Mouse (Mus musculus) midbrain, embryonic 16.5 days (tissue): ENCODE measurements around the gene Gna15. TPM values are rescaled to one million over a fixed set of nuclear protein-coding genes. Genes with fewer than 3 reads are reported as not detected.

Experiments used
- ATAC-seq: fragments of 200-750 bp; cut with Nextera tagmentation; 2 replicates; pipeline ENCODE4 v1.8.0; 2017; ENCODE audit warnings: moderate TSS enrichment
- H3K27ac ChIP-seq: fragments of 300-500 bp; sonication (generic); 2 replicates; pipeline ENCODE4 v1.5.1; 2014; ENCODE audit warnings: mild to moderate bottlenecking, low read length, mixed read lengths
- H3K27me3 ChIP-seq: fragments of 300-500 bp; sonication (generic); 2 replicates; pipeline ENCODE4 v1.6.1; 2014; ENCODE audit warnings: low read depth, low read length, mixed read lengths; ENCODE audit not compliant: control insufficient read depth, insufficient read depth
- H3K36me3 ChIP-seq: fragments of 300-500 bp; sonication (generic); 2 replicates; pipeline ENCODE4 v1.6.1; 2014; ENCODE audit warnings: mild to moderate bottlenecking, low read length, moderate library complexity, mixed read lengths; ENCODE audit not compliant: control insufficient read depth, insufficient read depth
- H3K4me1 ChIP-seq: fragments of 300-500 bp; sonication (generic); 2 replicates; pipeline ENCODE4 v1.6.1; 2014; ENCODE audit warnings: mild to moderate bottlenecking, low read length, mixed read lengths; ENCODE audit not compliant: control insufficient read depth, insufficient read depth
- H3K4me2 ChIP-seq: fragments of 300-500 bp; sonication (generic); 2 replicates; pipeline ENCODE4 v1.6.1; 2014; ENCODE audit warnings: mild to moderate bottlenecking, low read length, mixed read lengths
- H3K4me3 ChIP-seq: fragments of 300-500 bp; sonication (generic); 2 replicates; pipeline ENCODE4 v1.5.1; 2014; ENCODE audit warnings: low read depth, mild to moderate bottlenecking, low read length, moderate library complexity, mixed read lengths
- H3K9ac ChIP-seq: fragments of 300-500 bp; sonication (generic); 2 replicates; pipeline ENCODE4 v1.6.1; 2014; ENCODE audit warnings: low read depth, low read length, mixed read lengths
- H3K9me3 ChIP-seq: fragments of 300-500 bp; sonication (generic); replicated peaks from 2 replicates; pipeline ENCODE4 v1.6.1; 2014; ENCODE audit warnings: mild to moderate bottlenecking, low read length, mixed read lengths; ENCODE audit not compliant: control insufficient read depth, poor library complexity, severe bottlenecking
- WGBS: fragments of 180-500 bp; shearing (Covaris S2); extraction: QIAGEN DNeasy Blood & Tissue Kit; methylation state at CpG from one replicate; pipeline ENCODE4 v1.1.7; 2014; 5-methylcytosine and 5-hydroxymethylcytosine counted together
- polyA plus RNA-seq: library from polyadenylated mRNA; unstranded; fragments of >200 nt; fragmentation: Nextera tagmentation; extraction: Ambion mirVana; gene quantifications from 2 replicates; pipeline ENCODE4 v1.2.1, GENCODE M21; 2015

Gene Gna15
- polyA plus RNA-seq, 1 experiment from 2014 or later = 0.80 TPM

DNA sequence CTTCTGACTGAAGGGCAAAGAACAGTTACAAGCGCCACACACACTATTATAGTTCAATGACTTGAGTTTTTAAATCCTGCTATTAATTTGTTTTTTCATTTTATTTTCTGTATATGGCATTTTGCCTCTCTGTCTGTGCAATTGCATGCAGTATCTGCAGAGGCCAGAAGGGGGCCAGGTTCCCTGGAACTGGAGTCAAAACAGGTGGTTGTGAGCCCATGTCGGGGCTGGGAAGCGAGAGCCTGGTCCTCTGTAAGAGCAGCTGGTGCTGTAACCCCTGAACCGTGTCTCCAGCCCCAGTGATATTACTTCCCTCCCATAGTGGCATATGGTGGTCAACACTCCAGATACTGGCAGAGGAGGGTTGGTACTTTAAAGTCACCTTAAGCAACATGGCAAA, 5.5 kb downstream of the Gna15 start:
- ATAC-seq = no peak
- Histone ChIP-seq H3K9me3 (no peaks in the 10 kb centered on the region), H3K27ac (no peak overlapping the region), H3K4me3 (no peak overlapping the region), H3K9ac (no peak overlapping the region), H3K4me2 (no peak overlapping the region), H3K36me3 (no peaks in the 10 kb centered on the region), H3K27me3 (no peaks in the 10 kb centered on the region), H3K4me1 (no peaks in the 10 kb centered on the region)
- 11% methylated on average over 4 of the region's 4 CpGs for WGBS

DNA sequence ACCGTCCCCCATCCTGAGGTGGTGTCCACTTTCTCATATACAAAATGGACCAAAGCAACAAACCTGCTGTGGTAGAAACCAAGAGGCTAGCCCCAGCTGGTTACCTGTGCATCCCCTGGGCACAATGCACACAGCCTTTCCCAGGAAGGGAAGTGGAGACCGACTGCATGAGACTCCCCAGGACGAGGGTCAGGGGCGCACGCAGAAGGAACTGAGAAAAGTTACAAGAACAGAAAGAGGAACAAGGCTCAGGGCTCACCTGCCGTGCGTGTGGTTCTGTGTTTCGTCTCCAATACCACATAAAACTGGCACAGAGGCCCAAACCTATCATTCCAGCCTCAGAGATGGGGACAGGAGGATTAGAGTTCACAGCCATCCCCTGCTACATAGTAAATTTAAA, 6.8 kb downstream of the Gna15 start:
- Histone ChIP-seq H3K36me3 (no peaks in the 10 kb centered on the region), H3K27me3 (no peaks in the 10 kb centered on the region), H3K4me2 (no peak overlapping the region), H3K9me3 (no peaks in the 10 kb centered on the region), H3K27ac (no peak overlapping the region), H3K4me3 (no peak overlapping the region), H3K9ac (no peak overlapping the region), H3K4me1 (no peaks in the 10 kb centered on the region)
- WGBS = 79% methylated on average over 8 of the region's 8 CpGs
- ATAC-seq = no peak

DNA sequence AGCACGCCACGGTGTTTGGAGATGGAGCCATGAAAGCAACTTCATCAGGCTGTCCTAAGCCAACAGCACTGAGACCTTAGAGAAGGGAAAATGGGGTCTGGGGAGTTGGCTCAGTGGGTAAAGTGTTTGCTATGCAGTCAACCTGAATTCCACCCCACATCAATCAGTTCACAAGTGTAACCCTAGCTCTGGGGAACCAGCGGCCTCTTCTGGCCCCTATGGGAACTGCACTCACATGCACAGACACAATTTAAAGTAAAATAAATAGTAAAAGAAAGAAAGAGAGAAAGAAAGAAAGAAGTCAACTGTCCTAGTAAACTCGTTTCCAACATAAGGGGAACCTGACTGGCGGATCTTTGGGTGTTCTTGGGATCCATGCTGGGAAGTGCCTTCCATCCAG, 10.2 kb downstream of the Gna15 start:
- Histone ChIP-seq H3K4me3 (no peak overlapping the region), H3K36me3 (no peaks in the 10 kb centered on the region), H3K27ac (no peak overlapping the region), H3K9ac (no peak overlapping the region), H3K9me3 (no peaks in the 10 kb centered on the region), H3K27me3 (no peaks in the 10 kb centered on the region; the same call in 1 of the 2 replicates), H3K4me1 (no peaks in the 10 kb centered on the region), H3K4me2 (no peak overlapping the region)
- no peak for ATAC-seq
- WGBS = 78% methylated on average over 5 of the region's 5 CpGs

DNA sequence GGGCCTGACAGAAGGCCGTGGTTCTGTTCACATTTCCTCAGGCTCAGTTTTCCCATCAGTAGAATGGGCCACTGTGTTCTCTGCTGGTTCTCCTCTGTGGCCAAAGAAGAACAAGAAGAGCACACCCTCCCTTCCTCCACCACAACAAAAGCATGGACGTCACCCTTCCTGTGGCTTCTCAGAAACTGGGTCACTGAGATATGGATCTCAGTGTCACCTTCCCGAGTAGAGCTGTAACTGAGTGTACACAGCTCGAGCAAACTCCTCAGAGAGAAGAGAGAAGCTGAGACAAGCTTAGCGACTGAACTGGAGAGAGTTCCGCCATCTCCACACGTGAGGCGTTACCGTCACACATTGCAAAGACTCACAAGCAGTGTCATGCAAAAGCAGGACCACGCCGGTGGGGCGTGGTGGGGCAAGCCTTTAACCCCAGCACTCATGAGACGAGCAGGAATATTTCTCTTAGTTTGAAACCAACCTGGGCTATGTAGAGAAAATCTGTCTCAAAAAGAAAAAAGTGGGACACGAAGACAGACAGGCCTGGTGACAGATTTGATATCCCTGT, 13.7 kb downstream of the Gna15 start:
- no peaks in the 10 kb centered on the region for H3K36me3 ChIP-seq
- H3K27ac ChIP-seq = no peak overlapping the region
- no peak for ATAC-seq

DNA sequence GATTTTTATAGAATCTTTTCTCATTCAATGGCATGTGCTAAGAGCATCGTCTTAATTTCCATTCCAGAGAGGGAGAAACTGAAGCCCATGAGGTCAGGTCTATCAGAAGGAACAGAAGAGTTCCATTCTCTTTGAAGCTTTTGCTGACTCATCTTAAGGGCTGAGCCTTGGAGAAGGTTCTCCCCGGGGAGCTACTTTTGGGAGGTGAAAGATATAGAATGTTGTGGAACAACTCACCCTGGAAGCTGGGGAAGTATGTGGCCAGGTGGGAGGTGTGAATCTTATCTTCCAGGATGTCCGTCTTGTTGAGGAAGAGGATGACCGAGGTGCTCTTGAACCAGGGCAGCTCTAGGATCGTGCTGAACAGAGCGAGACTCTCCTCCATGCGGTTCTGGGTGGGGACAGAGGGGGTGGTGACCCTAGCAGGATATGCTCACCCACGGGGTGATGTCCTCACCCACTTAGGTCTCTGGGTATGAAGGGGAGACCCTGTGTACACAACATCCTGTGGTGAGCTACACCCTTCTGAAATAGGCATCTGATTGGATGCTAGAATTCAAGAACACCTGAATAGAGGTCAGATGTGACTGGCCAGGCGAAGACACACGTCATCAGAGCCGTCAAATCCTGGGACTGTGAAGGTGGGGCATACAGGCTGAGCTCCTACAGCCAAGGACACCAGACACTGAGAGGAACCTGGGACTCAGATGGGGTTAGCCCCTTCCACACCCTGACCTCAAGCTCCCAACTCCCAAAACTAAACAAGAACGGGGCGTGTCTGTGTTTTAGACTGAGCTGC, 16.1 kb downstream of the Gna15 start:
- Histone ChIP-seq H3K27ac (no peak overlapping the region), H3K4me1 (no peaks in the 10 kb centered on the region), H3K4me3 (no peak overlapping the region), H3K9me3 (no peaks in the 10 kb centered on the region), H3K36me3 (no peaks in the 10 kb centered on the region), H3K4me2 (no peak overlapping the region), H3K9ac (no peak overlapping the region), H3K27me3 (peaks cover 8% of the 10 kb centered on the region)
- WGBS = 72% methylated on average over 13 of the region's 13 CpGs
- no peak for ATAC-seq

More for the DNA sequence above, 13.7 kb downstream of the Gna15 start:
- WGBS = 83% methylated on average over 14 of the region's 14 CpGs
- Histone ChIP-seq H3K4me2 (no peak overlapping the region), H3K27me3 (no peaks in the 10 kb centered on the region; the same call in 1 of the 2 replicates), H3K4me1 (no peaks in the 10 kb centered on the region), H3K9ac (no peak overlapping the region), H3K9me3 (no peaks in the 10 kb centered on the region), H3K4me3 (no peak overlapping the region)

DNA sequence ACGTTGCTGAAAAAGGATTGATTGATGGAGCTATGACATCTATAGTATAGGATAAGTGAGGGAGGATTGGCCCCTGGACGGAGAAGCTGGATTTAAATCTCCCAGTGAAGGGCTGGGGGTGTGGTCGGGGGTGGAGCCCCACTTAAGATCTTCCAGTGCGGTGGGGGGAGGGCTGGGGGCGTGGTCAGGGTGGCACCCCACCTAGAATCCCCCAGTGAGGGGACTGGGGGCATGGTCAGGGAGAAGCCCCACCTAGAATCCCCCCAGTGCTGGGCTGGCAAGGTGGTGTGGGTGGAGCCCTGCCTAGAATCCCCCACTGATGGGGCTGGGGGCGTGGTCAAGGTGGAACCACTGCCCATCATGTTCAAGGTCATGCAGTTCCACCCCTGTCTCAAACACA, 16.9 kb downstream of the Gna15 start:
- H3K36me3 ChIP-seq = no peaks in the 10 kb centered on the region
- no peak for ATAC-seq
- no peak overlapping the region for H3K4me2 ChIP-seq
- WGBS = 30% methylated on average over 6 of the region's 6 CpGs
- no peak overlapping the region for H3K4me3 ChIP-seq
- H3K27me3 ChIP-seq = peaks cover 8% of the 10 kb centered on the region
- no peak overlapping the region for H3K9ac ChIP-seq
- no peaks in the 10 kb centered on the region for H3K4me1 ChIP-seq
- H3K27ac ChIP-seq = no peak overlapping the region
- H3K9me3 ChIP-seq = no peaks in the 10 kb centered on the region

DNA sequence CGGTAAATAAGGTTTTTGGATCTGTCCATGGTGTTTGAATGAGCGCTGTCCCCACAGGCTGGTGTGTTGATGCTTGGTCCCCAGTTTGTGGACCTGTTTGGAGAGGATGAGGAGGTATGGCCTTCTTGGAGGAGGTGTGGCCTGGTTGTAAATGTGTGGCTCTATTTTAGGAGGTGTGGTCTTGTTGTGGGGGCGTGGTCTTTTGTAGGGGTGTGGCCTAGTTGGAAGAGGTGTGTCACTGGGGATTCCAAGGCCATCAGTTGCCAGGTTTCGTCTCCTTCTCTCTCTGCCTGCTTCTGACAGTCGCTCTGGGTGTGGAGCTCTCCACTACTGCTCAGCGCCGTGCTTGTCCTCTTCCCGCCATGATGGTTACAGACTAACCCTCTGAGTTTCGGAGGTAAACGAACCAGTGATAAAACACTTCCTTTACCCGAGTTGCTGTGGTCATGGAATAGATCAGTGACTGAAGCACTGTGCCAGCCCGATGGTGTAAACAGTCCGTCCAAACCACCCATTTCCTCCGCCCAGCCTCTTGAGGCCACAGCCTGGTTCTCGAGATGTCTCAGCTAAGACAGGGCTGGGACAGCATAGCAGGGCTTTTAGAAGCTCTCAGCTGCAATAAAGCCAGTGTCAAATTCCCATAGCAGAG, 18.9 kb downstream of the Gna15 start:
- WGBS = 84% methylated on average over 12 of the region's 15 CpGs
- H3K4me1 ChIP-seq = no peaks in the 10 kb centered on the region
- H3K9ac ChIP-seq = no peak overlapping the region
- ATAC-seq = no peak
- H3K27me3 ChIP-seq = peaks cover 8% of the 10 kb centered on the region; the same call in 1 of the 2 replicates
- H3K36me3 ChIP-seq = no peaks in the 10 kb centered on the region
- H3K4me2 ChIP-seq = no peak overlapping the region
- H3K9me3 ChIP-seq = no peaks in the 10 kb centered on the region
- no peak overlapping the region for H3K27ac ChIP-seq
- H3K4me3 ChIP-seq = no peak overlapping the region

DNA sequence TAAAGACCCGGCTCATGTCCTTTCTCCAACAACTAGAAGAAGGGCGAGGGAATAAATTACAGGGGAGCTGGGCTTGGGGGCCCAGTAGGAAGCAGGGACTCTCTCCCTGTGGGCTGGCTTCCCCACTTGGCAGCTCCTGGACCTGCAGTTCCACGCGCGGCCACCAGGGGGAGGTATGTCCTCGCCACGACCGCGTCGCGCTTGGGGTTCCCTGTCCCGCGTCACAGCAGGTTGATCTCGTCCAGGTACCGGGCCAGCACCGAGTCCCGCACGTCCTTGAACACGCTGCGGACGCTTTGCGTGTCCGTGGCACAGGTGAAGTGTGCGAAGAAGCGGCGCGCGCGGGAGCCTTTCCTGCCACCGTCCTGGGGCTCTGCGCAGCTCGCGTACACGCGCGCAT, 21.4 kb downstream of the Gna15 start:
- Histone ChIP-seq H3K27ac (no peak overlapping the region), H3K27me3 (peaks cover 8% of the 10 kb centered on the region; the same call in 1 of the 2 replicates), H3K9me3 (no peaks in the 10 kb centered on the region), H3K4me3 (peak overlapping the region; percentile 43), H3K9ac (peak overlapping the region; percentile 53), H3K4me1 (no peaks in the 10 kb centered on the region; the same call in 1 of the 2 replicates), H3K36me3 (no peaks in the 10 kb centered on the region), H3K4me2 (peak overlapping the region; percentile 69)
- WGBS = 9% methylated on average over 31 of the region's 36 CpGs
- 0 out of 2 replicates have a peak, but pooled peaks have one; percentile 33 for ATAC-seq

DNA sequence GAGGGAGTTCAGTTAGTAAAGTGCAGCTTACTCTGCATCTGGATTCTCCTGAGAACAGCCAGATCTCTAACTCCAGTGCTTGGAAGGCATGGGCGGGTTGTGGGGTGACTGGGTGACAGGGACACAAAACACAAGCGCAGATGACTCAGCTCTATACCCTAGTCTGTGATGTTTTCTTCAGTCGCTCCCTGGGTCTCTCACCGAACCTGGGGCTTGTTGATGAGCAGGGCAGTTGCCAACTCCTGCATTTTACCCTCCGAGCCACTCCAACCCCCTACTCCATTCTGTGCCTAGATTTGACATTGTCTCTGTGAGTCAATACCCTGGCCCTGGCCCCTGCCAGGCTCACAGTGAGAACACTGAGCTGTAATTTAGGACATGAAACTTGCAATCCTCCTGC, 22.2 kb downstream of the Gna15 start:
- Histone ChIP-seq H3K36me3 (no peaks in the 10 kb centered on the region), H3K4me1 (peaks cover 5% of the 10 kb centered on the region), H3K27me3 (peaks cover 8% of the 10 kb centered on the region; the same call in 1 of the 2 replicates), H3K4me3 (no peak overlapping the region), H3K9ac (no peak overlapping the region), H3K4me2 (no peak overlapping the region), H3K27ac (no peak overlapping the region), H3K9me3 (no peaks in the 10 kb centered on the region)
- 83% methylated on average over 5 of the region's 5 CpGs for WGBS
- ATAC-seq = no peak
